Mouse (Mus musculus) activated CD4-positive, CD25-positive, alpha-beta regulatory T cell (primary cell): ENCODE measurements around the gene Taf13. TPM values are rescaled to one million over a fixed set of nuclear protein-coding genes. Genes with fewer than 3 reads are reported as not detected.

Source experiments
- polyA plus RNA-seq, 2 experiments: library from polyadenylated mRNA; unstranded; fragments of 100-300 nt; shearing (Covaris generic); gene quantifications; one replicate each; pipeline ENCODE4 v1.2.1; 2017

The Taf13 gene
- 10 to 100 TPM; 23.4 to 29.8 TPM for polyA plus RNA-seq

GRCm38 (mm10) chr3:108571443-108572294 is at the start of gene Taf13:
Gene Taf13, plus strand, starts transcription at chr3:108571698.

GRCm38 (mm10) chr3:108533951-108534350 is 37.5 kb upstream of the Taf13 start, which contains the start of gene 1700013F07Rik:
Gene 1700013F07Rik, plus strand, starts transcription at chr3:108534150.

GRCm38 (mm10) chr3:108536517-108537260 is 34.8 kb upstream of the Taf13 start, which contains the start of gene 5330417C22Rik:
Gene 5330417C22Rik, minus strand, starts transcription at chr3:108536536.

GRCm38 (mm10) chr3:108562133-108562730 is 9.3 kb upstream of the Taf13 start, which contains the start of gene Tmem167b:
Gene Tmem167b, minus strand, starts transcription at chr3:108562466.

GRCm38 (mm10) chr3:108590786-108591529 is 19.5 kb downstream of the Taf13 start, which contains the start of gene Wdr47:
Gene Wdr47, plus strand, starts transcription at chr3:108591279.

Other genes with a start within 250 kb of the Taf13 start
- gene Mybphl, start 206.8 kb upstream of the Taf13 start, polyA plus RNA-seq, result not detected
- 1 to 10 TPM; 4.3 to 5.7 TPM for gene Psrc1, start 187.9 kb upstream of the Taf13 start, polyA plus RNA-seq
- 1 to 10 TPM in 1 of 2 experiments, under 1 TPM in 1; 0.69 to 1.0 TPM for gene Celsr2, start 156.1 kb upstream of the Taf13 start, polyA plus RNA-seq
- gene Sars, start 126.5 kb upstream of the Taf13 start, polyA plus RNA-seq, result 100 to 1,000 TPM; 157 TPM
- under 1 TPM in 1 of 2 experiments, not detected in 1; 0.61 TPM for gene 1700013F07Rik, start 37.5 kb upstream of the Taf13 start, polyA plus RNA-seq
- gene 5330417C22Rik, start 35.2 kb upstream of the Taf13 start, polyA plus RNA-seq, result under 1 TPM; 0.21 to 0.99 TPM
- 10 to 100 TPM; 30.1 to 33.9 TPM for gene Tmem167b, start 9.2 kb upstream of the Taf13 start, polyA plus RNA-seq
- 10 to 100 TPM; 11.8 to 15.3 TPM for gene Wdr47, start 19.6 kb downstream of the Taf13 start, polyA plus RNA-seq
- gene Clcc1, start 82.2 kb downstream of the Taf13 start, polyA plus RNA-seq, result 10 to 100 TPM; 50.3 to 65.5 TPM
- gene Gpsm2, start 150.6 kb downstream of the Taf13 start, polyA plus RNA-seq, result 10 to 100 TPM; 11.0 to 16.5 TPM
- gene Aknad1, start 168.0 kb downstream of the Taf13 start, polyA plus RNA-seq, result under 1 TPM in 1 of 2 experiments, not detected in 1; 0.26 TPM